Mouse (Mus musculus) MEL (cell line): Measurements from ENCODE around the gene Dock4. TPM values are rescaled to one million over a fixed set of nuclear protein-coding genes. Genes with fewer than 3 reads are reported as not detected.

Experiments
- DNase-seq: peaks from one replicate; pipeline ENCODE4 v3.0.0; 2011; ENCODE audit warnings: low read depth, low spot score
- H3K27ac ChIP-seq: 2 replicates; pipeline ENCODE4 v1.5.1; 2012; ENCODE audit warnings: low read depth, mild to moderate bottlenecking, control low read depth, low read length, moderate library complexity; ENCODE audit not compliant: control insufficient read depth
- H3K27me3 ChIP-seq, 2 experiments: fragments of 150-350 bp in 1 of 2; sonication (generic) in 1 of 2; 2 replicates each; pipeline ENCODE4 v1.6.1; 2012; ENCODE audit warnings: low read length in 2 of 2, mild to moderate bottlenecking in 2 of 2, improper control_type of control experiment in 1 of 2, moderate library complexity in 1 of 2; ENCODE audit not compliant: insufficient read depth in 2 of 2, control insufficient read depth in 1 of 2
- H3K36me3 ChIP-seq, 2 experiments: 2 replicates each; pipeline ENCODE4 v1.6.1; 2012 to 2014; ENCODE audit warnings: low read length in 2 of 2, improper control_type of control experiment in 1 of 2, inconsistent platforms in 1 of 2, mild to moderate bottlenecking in 1 of 2; ENCODE audit not compliant: insufficient read depth in 2 of 2, control insufficient read depth in 1 of 2
- H3K4me1 ChIP-seq, 2 experiments: fragments of 150-350 bp in 1 of 2; sonication (generic) in 1 of 2; 2 replicates each; pipeline ENCODE4 v1.6.1; 2012; ENCODE audit warnings: low read length in 2 of 2, improper control_type of control experiment in 1 of 2, mild to moderate bottlenecking in 1 of 2; ENCODE audit not compliant: insufficient read depth in 2 of 2, control insufficient read depth in 1 of 2
- H3K4me3 ChIP-seq, 2 experiments: fragments of 150-350 bp in 1 of 2; sonication (generic) in 1 of 2; 2 replicates each; pipeline ENCODE4 v1.5.1; 2012; ENCODE audit warnings: low read depth in 2 of 2, low read length in 2 of 2, mild to moderate bottlenecking in 2 of 2, moderate library complexity in 2 of 2, control low read depth in 1 of 2, improper control_type of control experiment in 1 of 2; ENCODE audit not compliant: control insufficient read depth in 1 of 2, insufficient read depth in 1 of 2
- H3K79me2 ChIP-seq: 2 replicates; pipeline ENCODE4 v1.6.1; 2012; ENCODE audit warnings: mild to moderate bottlenecking, low read length, moderate library complexity; ENCODE audit not compliant: control insufficient read depth, poor library complexity, insufficient read depth
- H3K9ac ChIP-seq: 2 replicates; pipeline ENCODE4 v1.6.1; 2012; ENCODE audit warnings: low read depth, mild to moderate bottlenecking, control low read depth, low read length, moderate library complexity; ENCODE audit not compliant: control insufficient read depth, poor library complexity, severe bottlenecking
- H3K9me3 ChIP-seq: fragments of 150-350 bp; sonication (generic); replicated peaks from 2 replicates; pipeline ENCODE4 v1.6.1; 2012; ENCODE audit warnings: mild to moderate bottlenecking, low read length, improper control_type of control experiment, moderate library complexity; ENCODE audit not compliant: insufficient read depth
- BHLHE40 ChIP-seq: IDR thresholded peaks from 2 replicates; pipeline ENCODE4 v1.6.1; 2012; ENCODE audit warnings: low read depth, mild to moderate bottlenecking, inconsistent platforms, low read length, improper control_type of control experiment, borderline replicate concordance
- CHD2 ChIP-seq: IDR thresholded peaks from 2 replicates; pipeline ENCODE4 v1.6.1; 2011; ENCODE audit warnings: low read length, improper control_type of control experiment
- CTCF ChIP-seq, 3 experiments: IDR thresholded peaks in 2 of 3; conservative IDR thresholded peaks in 1 of 3; 2 replicates each; pipeline ENCODE4 v1.5.1; 2011 to 2012; ENCODE audit warnings: low read length in 3 of 3, low read depth in 2 of 3, mild to moderate bottlenecking in 2 of 3, improper control_type of control experiment in 1 of 3, inconsistent platforms in 1 of 3, mixed read lengths in 1 of 3, moderate library complexity in 1 of 3; ENCODE audit not compliant: control insufficient read depth in 1 of 3, insufficient read depth in 1 of 3, poor library complexity in 1 of 3, severe bottlenecking in 1 of 3
- E2F4 ChIP-seq: IDR thresholded peaks from 2 replicates; pipeline ENCODE4 v1.6.1; 2011; ENCODE audit warnings: low read depth, low read length, improper control_type of control experiment, borderline replicate concordance
- GATA1 ChIP-seq: IDR thresholded peaks from 2 replicates; pipeline ENCODE4 v1.6.1; 2011; ENCODE audit warnings: low read depth, low read length, improper control_type of control experiment
- HCFC1 ChIP-seq: IDR thresholded peaks from 2 replicates; pipeline ENCODE4 v1.6.1; 2012; ENCODE audit warnings: low read depth, mild to moderate bottlenecking, inconsistent platforms, low read length, improper control_type of control experiment, moderate library complexity
- KAT2A ChIP-seq: conservative IDR thresholded peaks from 2 replicates; pipeline ENCODE4 v1.6.1; 2012; ENCODE audit warnings: low read depth, low read length, improper control_type of control experiment, inconsistent platforms
- MAFK ChIP-seq: IDR thresholded peaks from 2 replicates; pipeline ENCODE4 v1.6.1; 2011; ENCODE audit warnings: low read depth, mild to moderate bottlenecking, low read length, improper control_type of control experiment, borderline replicate concordance
- MAZ ChIP-seq: IDR thresholded peaks from 2 replicates; pipeline ENCODE4 v1.6.1; 2012; ENCODE audit warnings: low read depth, mild to moderate bottlenecking, inconsistent platforms, low read length, improper control_type of control experiment
- MEF2A ChIP-seq: IDR thresholded peaks from 2 replicates; pipeline ENCODE4 v1.6.1; 2014; ENCODE audit warnings: low read depth, mild to moderate bottlenecking, inconsistent platforms, low read length, improper control_type of control experiment; ENCODE audit not compliant: poor library complexity, insufficient replicate concordance, severe bottlenecking; ENCODE audit errors: extremely low read depth
- MYC ChIP-seq: IDR thresholded peaks from 2 replicates; pipeline ENCODE4 v1.6.1; 2011; ENCODE audit warnings: low read depth, mild to moderate bottlenecking, low read length, improper control_type of control experiment, moderate library complexity
- POLR2A ChIP-seq, 2 experiments: IDR thresholded peaks; 2 replicates each; pipeline ENCODE4 v1.6.1; 2011 to 2012; ENCODE audit warnings: low read length in 2 of 2, mild to moderate bottlenecking in 2 of 2, control low read depth in 1 of 2, improper control_type of control experiment in 1 of 2, low read depth in 1 of 2, moderate library complexity in 1 of 2; ENCODE audit not compliant: control insufficient read depth in 1 of 2, insufficient read depth in 1 of 2, poor library complexity in 1 of 2
- POLR2AphosphoS5 ChIP-seq: IDR thresholded peaks from 2 replicates; pipeline ENCODE4 v1.6.1; 2012; ENCODE audit warnings: low read depth, borderline replicate concordance, mild to moderate bottlenecking, inconsistent platforms, low read length, moderate library complexity, mixed read lengths
- SIN3A ChIP-seq: IDR thresholded peaks from 2 replicates; pipeline ENCODE4 v1.6.1; 2012; ENCODE audit warnings: low read length, improper control_type of control experiment, inconsistent platforms
- UBTF ChIP-seq: IDR thresholded peaks from 2 replicates; pipeline ENCODE4 v1.6.1; 2012; ENCODE audit warnings: low read depth, mild to moderate bottlenecking, inconsistent platforms, low read length, improper control_type of control experiment, moderate library complexity, borderline replicate concordance; ENCODE audit not compliant: insufficient read depth
- USF1 ChIP-seq: IDR thresholded peaks from 2 replicates; pipeline ENCODE4 v1.6.1; 2014; ENCODE audit warnings: low read depth, mild to moderate bottlenecking, inconsistent platforms, low read length, improper control_type of control experiment, moderate library complexity
- ZC3H11A ChIP-seq: IDR thresholded peaks from 2 replicates; pipeline ENCODE4 v1.6.1; 2012; ENCODE audit warnings: low read depth, mild to moderate bottlenecking, inconsistent platforms, low read length, improper control_type of control experiment
- ZMIZ1 ChIP-seq: IDR thresholded peaks from 2 replicates; pipeline ENCODE4 v1.6.1; 2012; ENCODE audit warnings: low read depth, mild to moderate bottlenecking, inconsistent platforms, low read length, improper control_type of control experiment, moderate library complexity
- ZNF384 ChIP-seq: IDR thresholded peaks from 2 replicates; pipeline ENCODE4 v1.6.1; 2012; ENCODE audit warnings: low read depth, mild to moderate bottlenecking, inconsistent platforms, low read length, improper control_type of control experiment
- polyA plus RNA-seq, 2 experiments: library from polyadenylated mRNA; stranded (reverse) in 1 of 2; unstranded in 1 of 2; fragments of >175 nt in 1 of 2; fragments of >200 nt in 1 of 2; gene quantifications; 2 replicates each; pipeline versions ENCODE4 v1.2.1 to v1.2.4; 2012; ENCODE audit warnings: low replicate concordance in 2 of 2, low read depth in 1 of 2; ENCODE audit not compliant: insufficient read length in 2 of 2, insufficient read depth in 1 of 2, missing spikeins in 1 of 2
- total RNA-seq: library from RNA; depleted of rRNA; stranded (reverse); fragments of 300-350 nt; gene quantifications from 2 replicates; pipeline ENCODE4 v1.2.3, GENCODE M21; 2012

Gene Dock4
- total and polyA plus RNA-seq, 3 experiments, result 0.08 to 0.17 TPM; not detected in 1

GRCm38 (mm10) chr12:40657229-40657885 lies 211.6 kb downstream of the Dock4 start:
- no peak for DNase-seq
- H3K9ac ChIP-seq, result no peak overlapping the region
- no peaks in the 10 kb centered on the region for H3K27me3 ChIP-seq
- H3K9me3 ChIP-seq, result no peaks in the 10 kb centered on the region
- no peak overlapping the region for H3K4me3 ChIP-seq
- no peak overlapping the region for H3K27ac ChIP-seq
- no peaks in the 10 kb centered on the region for H3K79me2 ChIP-seq
- no peaks in the 10 kb centered on the region for H3K4me1 ChIP-seq
- TF ChIP-seq MAZ (no peak), POLR2AphosphoS5 (no peak), MEF2A (no peak), UBTF (no peak), ZNF384 (no peak), CTCF (IDR thresholded peaks at IDR 0.05 in 2 of 3, conservative IDR thresholded peaks at IDR 0.05 in 1 of 3; ENCODE audit: control insufficient read depth in 1 of 3, insufficient read depth in 1 of 3, low read depth in 2 of 3, low read length in 3 of 3, poor library complexity in 1 of 3, severe bottlenecking in 1 of 3) (no peak), E2F4 (no peak), MAFK (no peak)
- H3K36me3 ChIP-seq, result no peaks in the 10 kb centered on the region

- Histone ChIP-seq H3K9me3 (no peaks in the 10 kb centered on the region), H3K79me2 (no peaks in the 10 kb centered on the region), H3K36me3 (no peaks in the 10 kb centered on the region), H3K9ac (no peak overlapping the region), H3K27ac (no peak overlapping the region), H3K4me1 (no peaks in the 10 kb centered on the region), H3K27me3 (no peaks in the 10 kb centered on the region), H3K4me3 (no peak overlapping the region)
- DNase-seq, result no peak
- TF ChIP-seq CHD2 (no peak), ZC3H11A (no peak), BHLHE40 (no peak), SIN3A (no peak), MYC (no peak), USF1 (no peak), ZMIZ1 (no peak), GATA1 (no peak), HCFC1 (no peak), POLR2A (IDR thresholded peaks at IDR 0.05; ENCODE audit: control insufficient read depth in 1 of 2, insufficient read depth in 1 of 2, low read depth in 1 of 2, low read length in 2 of 2, poor library complexity in 1 of 2) (no peak), MAFK (no peak), KAT2A (no peak), E2F4 (no peak)
Measured at GRCm38 (mm10) chr12:40659689-40660088, 213.9 kb downstream of the Dock4 start.
